Mouse (Mus musculus) liver, postnatal 0 days (tissue): ENCODE data around the gene Vps13a.

Experiments used
- CTCF ChIP-seq: sonication (generic); IDR thresholded peaks from 2 replicates; pipeline ENCODE4 v1.5.1; 2016; ENCODE audit warnings: antibody characterized with exemption, low read depth
- EP300 ChIP-seq: IDR thresholded peaks from 2 replicates; pipeline ENCODE4 v1.6.1; 2016; ENCODE audit warnings: antibody characterized with exemption, low read depth, mild to moderate bottlenecking

DNA sequence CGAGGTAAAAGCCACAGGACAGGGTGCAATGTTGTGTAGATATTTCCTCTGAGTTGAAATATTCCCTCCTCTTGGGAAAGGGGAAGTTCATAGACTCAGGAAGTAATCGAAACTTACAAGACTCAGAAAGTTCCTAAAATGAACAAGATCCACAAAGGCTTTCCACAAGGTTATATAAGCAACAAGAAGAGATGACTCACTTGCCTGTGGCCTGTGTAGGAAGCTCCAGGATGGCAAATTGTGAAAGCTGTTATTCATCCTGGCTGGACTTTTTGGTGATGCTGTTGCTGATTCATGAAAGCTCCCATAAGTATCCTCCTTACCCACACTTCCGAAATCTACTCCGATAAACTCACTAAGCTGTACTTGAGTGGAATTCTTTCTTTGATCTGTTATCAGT lies 17.2 kb upstream of the Vps13a start:
- no peak for TF ChIP-seq CTCF
- no peak for TF ChIP-seq EP300
